Mouse (Mus musculus): ENCODE data around the gene Arid5b.

Arid5b gene

DNA sequence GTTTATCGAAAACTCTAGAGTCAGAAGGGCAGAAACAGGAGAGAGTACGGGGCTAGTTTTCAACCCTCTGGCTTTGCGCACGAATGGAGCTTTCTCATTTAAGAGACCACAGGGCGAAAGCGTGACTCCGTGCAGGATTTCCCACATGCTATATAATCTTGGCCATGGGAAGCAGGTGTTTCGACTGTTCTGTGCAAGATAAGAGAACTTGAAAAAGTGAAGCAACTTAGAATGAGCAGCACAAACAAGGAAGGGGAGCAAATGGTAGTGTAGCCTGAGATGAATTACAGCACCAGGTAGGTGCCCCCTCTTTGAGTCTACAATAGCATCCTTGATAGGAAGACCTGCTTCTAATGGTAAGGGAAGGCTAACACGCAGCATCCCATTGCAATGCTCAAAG, 118.8 kb downstream of the Arid5b start:
- DNase-seq: no peak

DNA sequence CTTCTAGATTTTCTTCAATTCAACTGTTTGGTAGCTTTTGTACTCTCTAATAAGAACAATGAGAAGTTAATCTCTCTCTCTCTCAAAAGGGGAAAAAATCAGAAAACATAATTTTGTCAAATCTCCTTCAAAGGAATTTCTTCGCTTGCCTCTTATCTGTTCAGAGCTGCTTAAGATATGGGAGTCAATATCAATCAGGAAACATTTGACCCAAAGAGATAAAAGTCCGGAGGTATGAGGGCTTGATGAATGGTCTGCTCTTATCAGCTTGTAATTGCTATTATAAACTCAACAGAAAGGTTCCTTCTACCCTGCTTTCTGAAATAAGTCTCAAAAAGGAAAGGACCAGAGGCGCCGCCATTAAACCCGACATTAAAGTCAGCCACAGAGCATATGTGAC, 120.0 kb downstream of the Arid5b start:
- DNase-seq: no peak

DNA sequence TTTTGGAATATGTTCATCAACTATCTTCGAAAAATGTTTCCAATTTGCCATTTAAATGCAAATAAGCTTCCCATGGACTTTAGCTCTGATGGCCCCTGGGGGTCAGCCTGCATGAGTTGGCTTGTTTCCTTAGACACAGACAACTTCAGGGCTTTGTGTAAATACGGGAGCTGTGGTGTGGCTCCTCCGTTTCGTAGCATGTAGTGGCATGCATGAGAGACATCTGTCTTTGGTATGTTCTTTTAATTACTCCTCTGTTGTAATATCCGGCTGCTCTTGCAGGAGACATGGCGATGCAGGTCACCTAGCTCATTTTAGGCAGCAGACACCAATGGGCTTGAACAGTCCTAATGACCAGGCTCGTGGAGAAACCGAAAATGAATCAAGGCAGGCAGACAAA, 121.0 kb downstream of the Arid5b start:
- no peak for DNase-seq

DNA sequence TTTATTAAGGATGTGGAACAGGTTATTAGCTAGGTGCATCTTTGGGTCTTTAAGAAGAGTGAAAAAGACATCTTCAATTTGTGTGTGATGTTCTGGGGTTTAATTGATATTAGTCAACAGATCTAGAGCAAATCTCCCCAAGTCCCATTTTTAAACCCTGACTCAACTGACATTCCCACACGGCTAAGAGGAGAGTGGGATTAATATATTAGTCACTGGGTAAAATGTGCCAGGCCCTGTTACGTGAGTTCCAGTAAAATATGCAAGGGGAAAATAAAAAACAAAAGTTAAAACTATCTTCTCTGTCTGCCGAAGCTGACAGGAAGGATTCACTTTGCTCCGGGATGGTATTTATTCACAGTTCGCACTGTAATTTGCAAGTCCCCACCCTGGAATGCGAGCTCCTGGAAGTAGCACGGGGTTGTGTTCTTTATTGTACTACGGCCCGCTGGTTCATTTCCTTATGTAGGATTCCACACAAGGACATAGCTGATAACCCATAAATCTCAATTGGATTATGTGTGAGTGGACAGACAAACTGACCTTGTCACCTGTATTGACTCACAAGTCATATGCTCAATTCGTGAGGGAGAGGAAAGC, 121.8 kb downstream of the Arid5b start:
- DNase-seq: no peak

DNA sequence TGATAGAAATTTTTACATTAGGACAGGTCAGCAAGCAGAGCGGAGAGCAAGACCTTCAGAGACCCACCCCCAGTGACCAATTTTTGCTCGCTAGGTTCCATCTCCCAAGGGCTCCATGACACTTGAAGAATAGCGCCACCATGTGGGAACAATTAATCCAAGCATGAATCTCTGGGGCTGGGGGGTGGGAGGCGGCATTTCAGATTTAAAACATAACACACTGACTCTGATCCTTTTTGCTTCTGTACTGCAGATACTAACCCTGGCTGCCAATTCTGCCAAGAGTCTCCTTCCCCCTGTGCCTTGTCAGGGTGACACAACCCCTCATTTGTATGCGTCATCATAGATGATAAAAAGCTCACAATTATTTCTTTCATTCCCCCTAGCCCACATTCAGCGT, 122.4 kb downstream of the Arid5b start:
- DNase-seq: peak in 1 of 2 experiments; percentile 15

DNA sequence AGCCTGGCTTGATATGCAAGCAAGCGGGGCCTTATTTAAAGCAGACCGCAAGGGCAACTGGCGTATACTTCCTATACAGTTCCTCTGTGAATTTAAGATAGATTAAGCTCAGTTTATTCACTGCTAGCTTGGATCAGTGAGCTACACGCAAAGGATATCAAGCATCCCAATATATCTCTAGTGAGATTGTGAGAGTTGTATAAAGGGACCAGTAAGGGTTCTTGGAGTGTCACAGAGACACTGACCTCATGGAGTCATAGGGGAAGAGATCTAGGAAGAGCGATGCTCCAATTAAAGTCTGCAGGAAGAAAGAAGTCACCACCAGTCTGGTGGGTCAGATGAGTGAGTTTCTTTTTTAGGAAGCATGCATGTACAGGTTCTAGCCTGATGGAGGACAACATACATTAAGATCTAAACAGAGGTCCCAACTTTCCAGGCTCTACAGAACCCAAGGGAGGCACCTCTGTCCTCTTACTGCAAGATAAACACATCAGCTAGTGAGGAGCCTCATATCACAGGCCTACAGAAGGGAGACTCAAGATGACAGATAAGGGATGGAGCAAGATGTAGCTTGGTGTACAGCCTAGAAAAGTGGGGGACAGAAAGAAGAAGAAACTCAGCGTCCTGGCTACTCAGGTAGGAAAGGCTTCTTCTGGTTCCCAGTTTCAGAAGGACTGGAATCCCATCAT, 123.0 kb downstream of the Arid5b start:
- DNase-seq: no peak

DNA sequence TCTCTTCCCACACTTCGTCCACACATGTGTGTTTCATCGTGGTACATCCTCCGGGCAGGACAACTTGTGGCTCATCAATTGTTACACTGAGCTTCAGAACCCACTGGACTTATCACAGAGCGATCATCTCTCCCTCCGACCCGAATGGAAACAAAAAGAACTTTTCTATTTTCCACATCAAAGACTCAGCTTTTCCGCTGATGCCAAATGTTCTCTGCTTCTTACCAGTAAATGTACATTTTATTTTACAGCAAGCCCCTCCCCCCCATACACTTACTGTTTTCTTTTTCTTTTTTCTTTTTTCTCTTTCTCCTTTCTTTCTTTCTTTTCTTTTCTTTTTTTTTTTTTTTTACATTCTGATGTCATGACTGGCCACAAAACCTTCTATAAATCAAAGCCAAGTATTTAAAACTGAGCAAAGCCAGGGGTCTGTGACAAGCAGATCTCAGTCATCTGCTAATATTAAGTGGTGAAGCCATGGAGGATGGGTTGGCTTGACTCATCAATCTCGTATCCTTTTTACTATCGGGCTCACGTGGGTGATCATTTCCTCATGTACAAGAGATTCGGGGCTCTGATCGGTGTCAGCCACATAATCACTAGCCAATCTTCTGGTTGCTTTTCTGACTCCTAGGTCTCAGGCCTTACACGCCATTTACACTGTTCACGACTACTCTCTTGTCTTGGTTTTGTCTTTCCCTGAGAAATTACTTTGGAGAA, 124.3 kb downstream of the Arid5b start:
- no peak for DNase-seq

DNA sequence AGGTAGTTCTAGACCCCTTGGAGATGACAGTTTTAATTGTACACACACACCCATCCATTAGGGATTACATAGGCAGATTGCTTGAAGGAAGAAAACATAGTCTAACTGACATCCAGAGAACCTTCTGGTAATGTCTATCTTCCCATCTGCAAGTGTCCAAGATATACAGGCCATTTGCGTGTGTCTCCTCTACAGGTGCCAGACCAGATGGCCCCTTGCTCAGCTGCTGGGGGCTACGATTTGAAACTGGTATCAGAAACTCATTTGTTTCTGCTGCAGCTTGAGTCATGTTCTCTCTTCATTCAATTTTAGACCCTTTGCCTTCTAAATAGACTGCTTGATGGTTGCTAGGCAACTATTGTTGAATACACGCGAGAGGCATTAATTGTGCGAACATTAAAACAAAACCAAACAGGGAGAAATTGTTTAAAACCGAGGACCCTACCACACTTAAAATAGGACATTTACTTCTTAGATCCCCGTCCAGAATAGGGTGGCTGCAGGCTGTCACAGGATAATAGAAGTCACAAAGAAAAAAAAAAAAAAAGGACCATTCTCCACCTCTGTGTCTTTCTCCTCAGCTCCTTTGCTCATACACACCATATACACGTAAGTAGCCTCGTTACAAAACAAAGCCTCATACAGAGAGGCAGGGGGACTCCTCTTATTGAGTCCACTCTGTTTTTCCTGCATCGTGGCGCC, 125.0 kb downstream of the Arid5b start:
- DNase-seq: no peak

DNA sequence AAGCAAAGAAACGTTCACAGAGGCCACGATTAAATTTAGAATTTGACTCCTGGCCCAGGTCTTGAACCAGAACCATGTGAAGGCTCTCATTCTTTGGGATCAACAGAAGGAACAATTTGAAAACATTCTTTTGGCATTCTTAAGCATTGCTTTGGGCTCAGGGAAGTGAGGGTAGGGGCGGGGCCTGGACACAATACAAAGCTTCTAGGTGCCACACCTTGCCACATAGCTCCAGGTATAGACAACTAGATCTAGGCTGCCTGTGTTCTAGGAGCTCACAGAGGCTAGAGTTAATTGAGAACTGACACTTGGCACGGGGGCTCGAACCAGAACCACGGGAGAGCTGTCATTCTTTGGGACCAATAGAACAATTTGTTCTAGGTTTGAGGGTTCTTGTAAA, 130.0 kb downstream of the Arid5b start:
- DNase-seq: no peak

DNA sequence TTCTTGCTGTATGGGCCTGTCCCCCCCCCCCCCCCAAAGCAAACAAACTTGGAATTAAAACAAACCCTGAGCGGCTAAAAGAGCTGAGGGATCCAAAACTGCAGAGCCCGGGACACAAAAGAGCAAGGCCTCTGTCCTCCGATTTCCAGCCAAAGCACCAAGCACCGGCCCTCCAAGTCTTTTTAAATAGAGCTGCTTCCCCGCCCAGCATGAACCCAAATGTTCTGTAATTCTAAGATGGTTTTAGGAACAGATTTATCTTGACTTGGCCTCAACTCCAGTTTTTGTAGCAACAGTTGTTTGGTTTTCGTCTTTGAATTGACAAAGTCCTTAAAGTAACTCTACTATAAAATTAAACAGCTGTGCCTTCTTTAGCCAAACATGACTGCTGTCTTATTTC, 130.8 kb downstream of the Arid5b start:
- no peak for DNase-seq

DNA sequence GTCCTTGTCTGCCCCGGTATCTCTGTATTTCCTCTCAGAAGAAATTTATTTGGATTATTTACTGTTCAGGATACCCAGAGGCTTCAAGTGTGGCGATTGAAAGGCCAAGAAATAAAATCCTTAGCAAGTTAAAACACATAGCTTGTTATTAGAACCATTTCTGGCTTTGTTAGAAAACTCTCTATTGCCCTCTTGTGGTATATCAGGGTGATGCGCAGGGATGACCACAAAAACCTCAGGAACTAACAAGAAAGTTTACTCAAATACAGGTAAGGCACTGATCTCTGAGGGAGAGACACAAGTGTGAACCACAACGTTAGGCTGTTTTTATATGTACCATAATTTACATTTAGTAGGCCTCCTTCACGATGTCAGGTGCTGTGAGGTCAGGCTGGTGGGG, 131.7 kb downstream of the Arid5b start:
- DNase-seq: peak; percentile 67 to 73

DNA sequence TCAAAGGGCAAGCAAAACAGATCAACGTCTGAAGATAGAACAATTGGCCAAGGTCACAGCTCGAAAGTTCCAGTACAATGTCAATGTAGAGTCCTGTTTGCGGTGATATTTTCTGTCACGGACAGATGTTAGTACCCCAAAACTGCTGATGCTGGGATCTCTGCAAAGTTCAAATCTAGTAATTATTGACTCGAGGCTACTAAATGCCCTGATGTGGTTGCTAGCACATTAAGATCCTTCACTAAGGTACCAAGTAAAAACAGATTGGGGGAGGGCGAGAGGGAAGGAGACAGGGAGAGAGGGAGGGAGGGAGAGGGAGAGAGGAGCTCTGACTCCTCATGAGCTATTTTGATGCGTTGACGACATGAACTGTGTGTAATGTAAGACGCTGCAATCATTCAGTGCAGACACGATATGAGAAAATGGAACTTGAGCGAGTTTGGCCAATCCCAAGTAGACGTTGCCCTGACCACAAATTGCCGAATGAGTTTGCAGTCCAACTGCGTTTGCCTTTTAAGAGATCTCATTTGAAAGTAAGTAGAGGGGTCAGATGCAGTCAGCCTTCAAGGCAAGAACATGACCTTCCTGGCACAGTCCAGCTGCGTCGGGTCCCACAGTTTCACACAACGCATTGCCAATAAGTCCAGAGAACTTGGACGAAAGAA, 133.1 kb downstream of the Arid5b start:
- DNase-seq: no peak

DNA sequence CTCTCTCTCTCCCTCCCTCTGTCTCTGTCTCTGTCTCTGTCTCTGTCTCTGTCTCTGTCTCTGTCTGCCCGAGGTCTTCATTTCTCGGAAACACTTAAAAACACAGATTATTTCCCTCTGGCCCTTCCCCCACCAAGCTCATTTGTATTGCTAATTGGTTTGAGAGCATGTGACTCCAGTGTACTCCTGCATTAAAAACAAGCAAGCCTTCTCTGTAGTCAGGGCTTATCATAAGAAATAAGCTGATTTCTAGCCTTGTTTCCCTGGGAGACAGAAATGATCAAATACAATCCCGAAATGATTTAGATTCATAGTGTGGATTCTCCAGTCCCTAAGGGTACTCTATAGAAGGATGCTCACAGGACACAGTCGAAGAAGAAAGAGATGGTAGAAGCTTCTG, 136.0 kb downstream of the Arid5b start:
- DNase-seq: no peak

DNA sequence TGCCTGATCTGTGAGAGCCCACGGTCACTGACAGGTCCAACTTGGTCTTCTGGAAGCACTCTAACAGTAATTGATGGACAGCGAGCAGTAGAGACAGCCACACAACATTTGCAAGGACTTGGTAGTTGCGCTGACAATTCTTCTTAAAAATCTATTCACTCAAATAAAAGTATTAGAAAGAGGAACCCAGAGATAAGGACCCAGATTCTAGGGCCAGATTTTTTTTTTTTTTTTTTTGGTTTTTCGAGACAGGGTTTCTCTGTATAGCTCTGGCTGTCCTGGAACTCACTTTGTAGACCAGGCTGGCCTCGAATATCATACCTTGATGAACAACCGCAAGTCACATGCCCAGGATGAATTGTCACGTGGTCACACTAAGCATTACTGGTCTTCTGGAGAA, 137.0 kb downstream of the Arid5b start:
- no peak for DNase-seq

DNA sequence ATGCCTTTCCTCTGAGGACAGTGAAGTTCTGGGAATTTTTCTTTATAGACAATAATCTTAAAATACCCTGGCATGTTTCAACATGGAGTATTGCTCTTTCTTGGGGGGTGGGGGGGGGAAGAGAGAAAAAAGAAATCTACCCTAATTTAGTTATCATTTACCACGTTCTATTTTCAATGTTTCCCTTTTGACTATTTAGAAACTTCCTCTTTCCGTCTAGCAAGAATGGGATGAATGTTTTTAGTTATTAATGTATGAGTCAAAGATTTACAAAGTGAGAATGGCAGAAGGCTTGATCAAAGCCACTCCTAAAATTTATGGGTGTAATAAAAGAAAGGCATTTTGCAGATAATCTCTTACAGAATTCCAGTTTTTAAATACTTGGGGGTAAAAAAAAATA, 137.7 kb downstream of the Arid5b start:
- DNase-seq: no peak

DNA sequence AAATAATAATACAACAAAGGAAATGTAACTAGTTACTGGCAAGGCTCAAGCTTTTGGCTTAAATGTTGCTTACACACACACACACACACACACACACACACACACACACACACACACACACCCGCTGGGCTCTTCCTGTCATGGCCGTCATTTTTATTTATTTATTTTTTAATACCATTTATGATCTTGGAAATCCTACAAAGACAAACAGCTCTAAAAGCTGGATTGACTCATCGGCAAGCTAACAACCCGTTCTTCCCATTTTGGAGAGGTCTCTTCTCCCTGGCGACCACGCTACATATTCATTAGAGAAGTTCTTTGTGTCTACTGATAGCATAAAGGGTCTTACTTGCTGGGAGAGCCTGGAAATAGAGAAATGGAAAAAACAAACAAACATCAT, 138.2 kb downstream of the Arid5b start:
- DNase-seq: no peak

DNA sequence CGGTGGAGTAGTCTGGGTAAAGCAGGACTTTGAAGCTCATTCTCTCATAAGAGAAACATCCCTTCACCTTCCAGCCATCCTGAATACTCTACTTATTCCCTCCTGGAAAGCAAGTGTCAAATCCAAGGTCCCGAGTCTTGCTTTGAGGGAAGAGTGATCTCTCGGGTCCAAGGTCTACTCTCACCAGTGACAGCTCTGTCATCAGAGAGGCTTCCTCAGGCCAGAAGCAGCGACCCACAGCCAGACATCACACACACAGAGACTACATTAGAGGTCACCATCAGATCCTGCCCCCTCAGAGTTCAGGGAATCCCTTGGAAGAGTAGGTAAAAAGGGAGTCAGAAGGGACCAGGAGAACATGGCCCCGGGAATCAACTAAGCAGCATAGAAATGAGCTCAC, 140.4 kb downstream of the Arid5b start:
- no peak for DNase-seq

DNA sequence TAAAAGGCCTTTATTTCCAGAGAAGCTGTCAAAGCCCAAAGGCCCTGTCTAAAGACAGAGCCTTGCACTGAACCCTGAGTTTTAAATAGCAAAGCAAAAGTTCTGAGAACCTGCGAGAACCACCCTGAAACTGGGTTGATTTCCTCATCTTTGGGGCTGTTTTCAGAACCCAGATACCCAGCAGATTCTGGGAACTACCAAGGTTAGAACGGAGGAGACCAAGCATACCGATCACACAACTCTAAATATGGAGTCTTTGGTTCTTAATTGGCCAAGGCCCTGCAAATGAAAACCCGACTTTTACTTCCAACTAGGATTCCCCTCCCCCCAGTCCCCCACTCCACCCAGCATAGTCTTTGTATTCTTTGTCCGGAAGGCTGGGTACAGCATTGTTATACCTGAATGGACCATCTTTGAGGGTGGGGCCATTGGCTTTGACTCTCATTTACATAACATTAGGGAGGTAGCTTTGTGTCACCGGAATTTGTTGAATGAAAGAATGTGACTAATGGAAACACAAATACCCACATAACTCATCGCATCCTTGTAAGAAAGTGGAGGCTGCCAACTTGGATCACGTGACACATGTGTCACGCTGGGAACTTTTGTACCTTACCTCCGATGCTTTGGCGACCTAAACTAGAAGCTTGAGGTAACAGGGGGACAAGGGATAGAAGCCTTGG, 141.2 kb downstream of the Arid5b start:
- DNase-seq: no peak

DNA sequence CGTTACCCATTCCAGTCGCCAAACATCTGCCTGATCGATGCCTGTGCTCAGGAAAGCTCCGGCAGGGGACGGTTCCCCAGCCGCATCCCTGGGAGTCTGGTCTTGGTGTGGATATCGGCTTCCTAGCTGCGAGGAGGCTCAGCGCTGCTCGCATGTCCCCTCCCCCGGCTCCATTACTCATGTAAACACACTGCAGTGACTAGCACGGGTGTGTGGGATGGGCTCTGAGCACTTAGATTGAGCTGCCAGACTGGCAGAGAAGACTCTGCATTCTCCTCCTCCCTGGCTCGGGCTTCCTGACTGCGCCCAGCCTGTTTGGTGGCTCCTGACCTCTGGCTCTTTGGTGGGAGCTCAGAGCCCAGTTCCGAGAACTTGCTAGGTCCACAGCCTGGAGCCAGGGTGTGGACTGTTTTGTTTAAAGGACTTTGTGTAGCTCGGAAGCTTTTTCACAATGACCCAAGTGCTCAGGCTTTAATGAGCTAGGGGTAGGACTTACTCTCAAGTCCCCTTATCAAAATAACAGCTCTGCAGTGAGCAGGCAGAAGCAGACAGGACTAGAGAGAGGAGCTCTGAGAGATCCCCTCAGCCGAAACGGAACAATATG, 142.0 kb downstream of the Arid5b start:
- peak; percentile 37 to 43 for DNase-seq

DNA sequence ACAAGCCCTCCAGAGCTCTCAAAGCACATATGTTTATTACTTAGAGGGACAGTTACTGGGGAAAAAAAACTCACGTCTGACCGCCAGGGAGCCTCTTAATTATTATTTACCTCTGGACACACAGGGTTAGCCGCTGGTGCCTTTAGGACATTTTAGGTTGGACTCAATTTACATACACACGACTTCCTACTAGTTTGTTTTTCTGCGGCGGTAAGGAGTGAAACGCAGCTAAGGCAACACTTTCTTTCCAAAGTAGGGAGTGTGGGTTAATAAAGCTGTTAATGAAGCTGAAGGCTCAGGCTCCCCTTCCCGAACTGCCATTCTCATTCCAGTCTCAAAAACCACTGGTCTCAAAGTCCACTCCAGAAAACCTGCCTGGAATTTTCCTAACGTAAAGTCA, 142.5 kb downstream of the Arid5b start:
- DNase-seq: no peak

DNA sequence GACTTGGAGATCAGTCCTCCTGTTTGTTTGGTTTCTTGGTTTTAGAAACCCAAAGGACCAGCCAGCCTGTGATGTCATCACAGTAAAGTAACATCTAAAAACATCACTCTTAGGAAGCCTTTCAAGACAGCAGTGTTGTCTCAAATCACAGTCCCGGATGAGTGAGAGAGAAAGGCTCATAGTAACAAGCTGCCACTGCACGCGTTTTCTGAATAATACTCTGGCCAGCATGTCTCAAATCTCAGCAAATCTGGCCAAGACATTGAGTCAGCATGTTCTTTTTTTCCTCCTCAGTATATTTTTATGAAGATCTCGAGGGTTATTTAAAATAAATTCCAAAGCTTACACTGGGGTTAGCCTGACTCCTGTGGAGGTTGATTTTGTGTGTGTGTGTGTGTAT, 143.1 kb downstream of the Arid5b start:
- no peak for DNase-seq

DNA sequence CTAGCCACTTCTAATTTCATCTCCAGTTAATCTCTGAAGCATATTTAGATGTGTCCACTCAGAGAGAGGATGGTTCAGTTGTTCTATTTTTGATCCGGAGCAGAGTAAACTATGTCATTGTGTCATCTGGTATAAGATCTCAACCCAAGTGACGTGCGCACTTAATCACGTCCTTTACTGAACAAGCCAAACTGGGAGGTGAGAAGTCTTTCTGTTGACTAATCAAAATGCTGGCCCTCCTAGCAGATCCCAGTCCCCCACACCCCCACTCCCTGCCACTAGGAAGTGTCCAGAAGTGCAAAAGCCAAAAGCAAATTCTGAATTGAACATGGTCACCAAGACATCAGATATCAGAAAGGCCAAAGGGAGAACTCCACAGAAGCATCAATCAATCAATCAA, 144.0 kb downstream of the Arid5b start:
- no peak for DNase-seq

Measured in B cell, adult 2 months (primary cell).